Mouse (Mus musculus): ENCODE data around the gene Trmt5. TPM values are rescaled to one million over a fixed set of nuclear protein-coding genes. Genes with fewer than 3 reads are reported as not detected.
A peak's percentile ranks its signal among the peaks of the same experiment; 100 is the strongest.

Trmt5 gene
- total and polyA plus RNA-seq, 3 experiments = 21.9 to 51.3 (median 40.5) TPM

DNA sequence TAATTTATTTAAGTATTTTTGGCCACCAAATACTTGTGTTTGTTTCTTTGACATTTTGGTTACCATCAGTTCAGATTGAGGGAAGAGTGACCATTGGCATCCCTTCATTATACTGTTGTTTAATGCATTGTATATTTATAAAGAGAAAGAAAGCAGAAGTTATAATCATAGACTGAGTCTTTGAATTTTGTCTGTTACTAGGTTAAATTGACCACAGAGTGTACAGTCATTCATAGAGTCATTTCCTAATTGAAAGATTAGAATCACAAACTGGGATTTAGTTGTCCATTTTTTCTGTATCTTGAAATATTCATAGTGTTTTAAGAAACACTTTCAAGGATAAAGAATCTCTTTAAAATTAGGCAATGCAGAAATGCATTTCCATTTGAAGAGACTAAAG, 55.0 kb downstream of the Trmt5 start:
- Histone ChIP-seq H3K4me1 (ENCODE audit: control insufficient read depth in 1 of 2, insufficient read depth in 2 of 2) (peaks cover 2 to 21% of the 10 kb centered on the region in 2 experiments; a peak in 2 of 4 replicates), H3K4me2 (ENCODE audit: insufficient read depth, low read depth, poor library complexity, severe bottlenecking) (no peak overlapping the region), H3K36me3 (replicated peaks in 1 of 2; ENCODE audit: control insufficient read depth in 1 of 2, insufficient read depth in 1 of 2, low read length in 1 of 2) (peaks cover 0 to 14% of the 10 kb centered on the region in 2 experiments), H3K9ac (ENCODE audit: insufficient read depth, low read depth) (no peak overlapping the region), H3K9me3 (replicated peaks; ENCODE audit: low read length) (peaks cover 3% of the 10 kb centered on the region), H3K79me2 (replicated peaks; ENCODE audit: control insufficient read depth, extremely low read depth, insufficient read depth, poor library complexity, severe bottlenecking) (peaks cover 3% of the 10 kb centered on the region; the same call in 1 of the 2 replicates), H3K27ac (ENCODE audit: insufficient read depth, low read depth) (no peak overlapping the region), H3K27me3 (replicated peaks) (no peaks in the 10 kb centered on the region), H3K4me3 (replicated peaks in 1 of 3; ENCODE audit: low read depth in 2 of 3, low read length in 2 of 3, poor library complexity in 1 of 3) (no peak overlapping the region)
- TF ChIP-seq ELF1 (IDR thresholded peaks at IDR 0.05; ENCODE audit: low read depth, low read length) = no peak
- no peak for DNase-seq (ENCODE audit: extremely low read depth)
- dilution Hi-C loops (cut with MboI; ENCODE audit: extremely low pct_ligation_motif_present, extremely low pct_unique_long_range_greater_than_20kb, low sequenced_read_pairs) (no loop called here), in situ Hi-C loops (cut with MboI; ENCODE audit: low pct_ligation_motif_present, low pct_unique_long_range_greater_than_20kb, low sequenced_read_pairs) (no loop called here)

- Histone ChIP-seq H3K36me3 (replicated peaks in 1 of 2; ENCODE audit: control insufficient read depth in 1 of 2, insufficient read depth in 1 of 2, low read length in 1 of 2) (peaks cover 3 to 16% of the 10 kb centered on the region in 2 experiments), H3K9me3 (replicated peaks; ENCODE audit: low read length) (peaks cover 3% of the 10 kb centered on the region), H3K79me2 (replicated peaks; ENCODE audit: control insufficient read depth, extremely low read depth, insufficient read depth, poor library complexity, severe bottlenecking) (peaks cover 3% of the 10 kb centered on the region; the same call in 1 of the 2 replicates), H3K27ac (ENCODE audit: insufficient read depth, low read depth) (no peak overlapping the region), H3K9ac (ENCODE audit: insufficient read depth, low read depth) (peak overlapping the region; percentile 13; the same call in 1 of the 2 replicates), H3K4me1 (ENCODE audit: control insufficient read depth in 1 of 2, insufficient read depth in 2 of 2) (peaks cover 2 to 21% of the 10 kb centered on the region in 2 experiments; a peak in 2 of 4 replicates), H3K4me3 (replicated peaks in 1 of 3; ENCODE audit: low read depth in 2 of 3, low read length in 2 of 3, poor library complexity in 1 of 3) (no peak overlapping the region), H3K4me2 (ENCODE audit: insufficient read depth, low read depth, poor library complexity, severe bottlenecking) (peak overlapping the region; percentile 57; the same call in 1 of the 2 replicates), H3K27me3 (replicated peaks) (no peaks in the 10 kb centered on the region)
- in situ Hi-C loops (cut with MboI; ENCODE audit: low pct_ligation_motif_present, low pct_unique_long_range_greater_than_20kb, low sequenced_read_pairs) (no loop called here), dilution Hi-C loops (cut with MboI; ENCODE audit: extremely low pct_ligation_motif_present, extremely low pct_unique_long_range_greater_than_20kb, low sequenced_read_pairs) (no loop called here)
- no peak for DNase-seq (ENCODE audit: extremely low read depth)
- TF ChIP-seq IRF4 (IDR thresholded peaks at IDR 0.05; ENCODE audit: low read depth, low read length) = no peak
- TF ChIP-seq USF2 (conservative IDR thresholded peaks at IDR 0.05; ENCODE audit: low read depth, low read length) = no peak
- no peak for TF ChIP-seq UBTF (IDR thresholded peaks at IDR 0.05; ENCODE audit: low read depth, low read length)
- TF ChIP-seq SMC3 (IDR thresholded peaks at IDR 0.05; ENCODE audit: low read depth, low read length) = no peak
Observed at GRCm38 (mm10) chr12:73230196-73230595, 56.3 kb downstream of the Trmt5 start.

Other genes with a start within 250 kb of the Trmt5 start
- 8.1 and 9.5 TPM in 2 replicates for gene Six1, start 232.8 kb downstream of the Trmt5 start, total RNA-seq (2012; rRNA removed)
- 7.6 and 7.9 TPM in 2 replicates for gene Six1, start 232.8 kb downstream of the Trmt5 start, total RNA-seq (2014; rRNA removed)
- 16.1 and 16.5 TPM in 2 replicates for gene Six1, start 232.8 kb downstream of the Trmt5 start, polyA plus RNA-seq (2012; ENCODE audit: insufficient read length, low read depth)
- 2.0 and 2.4 TPM in 2 replicates for gene Six4, start 173.3 kb downstream of the Trmt5 start, total RNA-seq (2012; rRNA removed)
- 2.2 and 2.4 TPM in 2 replicates for gene Six4, start 173.3 kb downstream of the Trmt5 start, total RNA-seq (2014; rRNA removed)
- gene Six4, start 173.3 kb downstream of the Trmt5 start, polyA plus RNA-seq (2012; ENCODE audit: insufficient read length, low read depth) = 1.9 and 2.5 TPM in 2 replicates
- 38.1 and 39.4 TPM in 2 replicates for gene Mnat1, start 163.0 kb downstream of the Trmt5 start, total RNA-seq (2012; rRNA removed)
- 64.2 and 73.8 TPM in 2 replicates for gene Mnat1, start 163.0 kb downstream of the Trmt5 start, total RNA-seq (2014; rRNA removed)
- gene Mnat1, start 163.0 kb downstream of the Trmt5 start, polyA plus RNA-seq (2012; ENCODE audit: insufficient read length, low read depth) = 69.0 TPM in 2 replicates
- gene Slc38a6, start 69 bp upstream of the Trmt5 start, total RNA-seq (2012; rRNA removed) = 10.2 and 10.3 TPM in 2 replicates
- gene Slc38a6, start 69 bp upstream of the Trmt5 start, total RNA-seq (2014; rRNA removed) = 13.6 and 15.4 TPM in 2 replicates
- 6.9 and 7.0 TPM in 2 replicates for gene Slc38a6, start 69 bp upstream of the Trmt5 start, polyA plus RNA-seq (2012; ENCODE audit: insufficient read length, low read depth)